Mouse (Mus musculus) hindbrain, postnatal 0 days (tissue): ENCODE results near the gene Enpp1. TPM values are rescaled to one million over a fixed set of nuclear protein-coding genes. Genes with fewer than 3 reads are reported as not detected.

ENCODE experiments used
- ATAC-seq: fragments of 200-750 bp; cut with Nextera tagmentation; 2 replicates; pipeline ENCODE4 v1.8.0; 2017; ENCODE audit warnings: mild to moderate bottlenecking, moderate TSS enrichment, moderate library complexity
- DNase-seq: peaks from one replicate; pipeline ENCODE4 v3.0.0-alpha.2; 2015; ENCODE audit warnings: low spot score
- H3K27ac ChIP-seq: fragments of 300-500 bp; sonication (generic); 2 replicates; pipeline ENCODE4 v1.5.1; 2014; ENCODE audit warnings: mild to moderate bottlenecking
- H3K27me3 ChIP-seq: fragments of 300-500 bp; sonication (generic); 2 replicates; pipeline ENCODE4 v1.6.1; 2014; ENCODE audit warnings: low read length, mixed read lengths; ENCODE audit not compliant: insufficient read depth
- H3K36me3 ChIP-seq: fragments of 300-500 bp; sonication (generic); 2 replicates; pipeline ENCODE4 v1.6.1; 2014; ENCODE audit warnings: low read length, mixed read lengths; ENCODE audit not compliant: insufficient read depth
- H3K4me1 ChIP-seq: fragments of 300-500 bp; sonication (generic); 2 replicates; pipeline ENCODE4 v1.6.1; 2014; ENCODE audit warnings: antibody characterized with exemption, low read length, mixed read lengths; ENCODE audit not compliant: insufficient read depth
- H3K4me2 ChIP-seq: fragments of 300-500 bp; sonication (generic); 2 replicates; pipeline ENCODE4 v1.6.1; 2014; ENCODE audit warnings: low read depth, mild to moderate bottlenecking, low read length, moderate library complexity, mixed read lengths
- H3K4me3 ChIP-seq: fragments of 300-500 bp; sonication (generic); 2 replicates; pipeline ENCODE4 v1.5.1; 2014; ENCODE audit warnings: low read length
- H3K9ac ChIP-seq: fragments of 300-500 bp; sonication (generic); replicated peaks from 2 replicates; pipeline ENCODE4 v1.6.1; 2014; ENCODE audit warnings: mild to moderate bottlenecking, low read length, moderate library complexity, mixed read lengths
- H3K9me3 ChIP-seq: fragments of 300-500 bp; sonication (generic); 2 replicates; pipeline ENCODE4 v1.6.1; 2016; ENCODE audit warnings: low read length, mixed read lengths
- CTCF ChIP-seq: IDR thresholded peaks from 2 replicates; pipeline ENCODE4 v1.5.1; 2016; ENCODE audit warnings: antibody characterized with exemption, control low read depth, low read depth
- WGBS: fragments of 180-500 bp; shearing (Covaris S2); extraction: QIAGEN DNeasy Blood & Tissue Kit; methylation state at CpG from one replicate; pipeline ENCODE4 v1.1.7; 2014; 5-methylcytosine and 5-hydroxymethylcytosine counted together
- polyA plus RNA-seq: library from polyadenylated mRNA; unstranded; fragments of >200 nt; fragmentation: Nextera tagmentation; extraction: Ambion mirVana; gene quantifications from 2 replicates; pipeline ENCODE4 v1.2.1, GENCODE M21; 2015
- total RNA-seq: library from RNA; depleted of rRNA; stranded (reverse); fragments of >200 nt; gene quantifications from 2 replicates; pipeline ENCODE4 v1.2.3, GENCODE M21; 2014

The Enpp1 gene
- total and polyA plus RNA-seq, 2 experiments from 2014 or later = 2.7 to 4.1 TPM

GRCm38 (mm10) chr10:24670548-24670947 is 41.4 kb downstream of the Enpp1 start:
- Histone ChIP-seq H3K4me2 (no peak overlapping the region), H3K27ac (no peak overlapping the region), H3K4me3 (no peak overlapping the region), H3K4me1 (no peaks in the 10 kb centered on the region), H3K9me3 (no peaks in the 10 kb centered on the region), H3K36me3 (no peaks in the 10 kb centered on the region), H3K9ac (no peak overlapping the region), H3K27me3 (no peaks in the 10 kb centered on the region)
- WGBS = 89% methylated on average over 6 of the region's 6 CpGs
- no peak for TF ChIP-seq CTCF
- DNase-seq = no peak
- no peak for ATAC-seq

GRCm38 (mm10) chr10:24650990-24651569 is 60.9 kb downstream of the Enpp1 start:
- DNase-seq = no peak
- Histone ChIP-seq H3K9me3 (no peaks in the 10 kb centered on the region), H3K27ac (no peak overlapping the region), H3K9ac (no peak overlapping the region), H3K4me2 (no peak overlapping the region), H3K27me3 (no peaks in the 10 kb centered on the region), H3K36me3 (no peaks in the 10 kb centered on the region), H3K4me3 (no peak overlapping the region), H3K4me1 (no peaks in the 10 kb centered on the region)
- no peak for ATAC-seq
- 90% methylated on average over 11 of the region's 11 CpGs for WGBS
- TF ChIP-seq CTCF = no peak

GRCm38 (mm10) chr10:24647996-24648738 is 63.8 kb downstream of the Enpp1 start:
- H3K27ac ChIP-seq = no peak overlapping the region
- 89% methylated on average over 6 of the region's 6 CpGs for WGBS

GRCm38 (mm10) chr10:24645169-24645568 is 66.8 kb downstream of the Enpp1 start:
- no peaks in the 10 kb centered on the region for H3K9me3 ChIP-seq
- ATAC-seq (no peak), DNase-seq (no peak)
- no peaks in the 10 kb centered on the region for H3K27me3 ChIP-seq
- no peak overlapping the region for H3K4me2 ChIP-seq
- no peak overlapping the region for H3K9ac ChIP-seq
- no peak overlapping the region for H3K27ac ChIP-seq
- H3K36me3 ChIP-seq = no peaks in the 10 kb centered on the region
- H3K4me3 ChIP-seq = no peak overlapping the region
- 95% methylated on average over 8 of the region's 8 CpGs for WGBS
- TF ChIP-seq CTCF = no peak
- no peaks in the 10 kb centered on the region for H3K4me1 ChIP-seq

More at GRCm38 (mm10) chr10:24647996-24648738, 63.8 kb downstream of the Enpp1 start:
- Histone ChIP-seq H3K9me3 (no peaks in the 10 kb centered on the region), H3K36me3 (no peaks in the 10 kb centered on the region), H3K9ac (no peak overlapping the region), H3K27me3 (no peaks in the 10 kb centered on the region), H3K4me2 (no peak overlapping the region), H3K4me1 (no peaks in the 10 kb centered on the region), H3K4me3 (no peak overlapping the region)
- DNase-seq = no peak
- TF ChIP-seq CTCF = no peak
- ATAC-seq = no peak

- no peaks in the 10 kb centered on the region for H3K36me3 ChIP-seq
- TF ChIP-seq CTCF = no peak
- no peak overlapping the region for H3K9ac ChIP-seq
- no peak overlapping the region for H3K4me2 ChIP-seq
- ATAC-seq (no peak), DNase-seq (no peak)
- no peak overlapping the region for H3K4me3 ChIP-seq
- H3K27me3 ChIP-seq = no peaks in the 10 kb centered on the region
- H3K4me1 ChIP-seq = no peaks in the 10 kb centered on the region
- no peak overlapping the region for H3K27ac ChIP-seq
- 90% methylated on average over 11 of the region's 11 CpGs for WGBS
- H3K9me3 ChIP-seq = no peaks in the 10 kb centered on the region
These were observed 69.0 kb downstream of the Enpp1 start for GRCm38 (mm10) chr10:24642796-24643580.

GRCm38 (mm10) chr10:24641416-24642140 is 70.4 kb downstream of the Enpp1 start:
- DNase-seq = no peak
- ATAC-seq = no peak
- WGBS = 75% methylated on average over 14 of the region's 14 CpGs
- Histone ChIP-seq H3K4me2 (no peak overlapping the region), H3K27me3 (no peaks in the 10 kb centered on the region), H3K4me1 (no peaks in the 10 kb centered on the region), H3K27ac (no peak overlapping the region), H3K4me3 (no peak overlapping the region), H3K9me3 (no peaks in the 10 kb centered on the region), H3K36me3 (no peaks in the 10 kb centered on the region), H3K9ac (no peak overlapping the region)
- no peak for TF ChIP-seq CTCF
